Mouse (Mus musculus): ENCODE measurements around the gene Sec14l2.

Sec14l2 gene

DNA sequence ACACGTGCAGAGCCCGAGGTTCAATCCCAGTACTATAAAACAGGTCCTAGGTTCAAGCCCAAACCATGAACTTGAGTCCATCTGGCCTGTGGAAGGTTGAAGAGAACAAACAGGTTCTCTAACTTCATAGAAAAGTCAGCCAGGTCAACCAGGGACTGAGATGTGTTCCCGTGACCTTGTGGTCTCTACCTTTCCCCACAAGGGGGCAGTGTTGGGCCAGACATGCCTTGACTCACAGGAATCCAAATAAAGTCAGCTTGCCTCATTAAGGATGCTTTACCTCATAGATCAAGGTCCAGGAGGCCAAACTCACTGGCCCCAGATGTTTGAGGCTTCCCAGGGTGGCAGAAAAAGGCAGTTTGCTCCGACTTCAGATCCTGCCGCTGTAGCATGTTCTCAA, 69.6 kb downstream of the Sec14l2 start:
- peak; percentile 88 for DNase-seq (ENCODE audit: low spot score)

- DNase-seq (ENCODE audit: low spot score), result no peak
Measured at GRCm38 (mm10) chr11:4048438-4048837, 74.8 kb downstream of the Sec14l2 start.

- no peak for DNase-seq (ENCODE audit: low spot score)
Measured at GRCm38 (mm10) chr11:4047766-4048165, 75.4 kb downstream of the Sec14l2 start.
